Mouse (Mus musculus) myocyte (in vitro differentiated cells): ENCODE measurements around the gene Nsg2. TPM values are rescaled to one million over a fixed set of nuclear protein-coding genes. Genes with fewer than 3 reads are reported as not detected.

Experiments
- H3K27me3 ChIP-seq: one replicate; pipeline ENCODE4 v1.6.1; 2011; ENCODE audit not compliant: control insufficient read depth, insufficient read depth, insufficient read length
- H3K36me3 ChIP-seq: one replicate; pipeline ENCODE4 v1.6.1; 2011; ENCODE audit not compliant: control insufficient read depth, insufficient read depth
- H3K4me2 ChIP-seq: one replicate; pipeline ENCODE4 v1.6.1; 2011; ENCODE audit warnings: low read depth, control low read depth
- H3K4me3 ChIP-seq: one replicate; pipeline ENCODE4 v1.5.1; 2011; ENCODE audit warnings: mild to moderate bottlenecking, control low read depth, moderate library complexity
- H3K79me2 ChIP-seq: one replicate; pipeline ENCODE4 v1.6.1; 2011; ENCODE audit not compliant: control insufficient read depth, insufficient read depth
- H3ac ChIP-seq: one replicate; pipeline ENCODE4 v1.6.1; 2011; ENCODE audit not compliant: control insufficient read depth, insufficient read length
- CEBPB ChIP-seq: IDR thresholded peaks from 2 replicates; pipeline ENCODE4 v1.6.1; 2011; ENCODE audit warnings: mild to moderate bottlenecking, moderate library complexity; ENCODE audit not compliant: poor library complexity, insufficient read depth, severe bottlenecking
- E2F4 ChIP-seq: IDR thresholded peaks from one replicate; pipeline ENCODE4 v1.6.1; 2011; ENCODE audit warnings: mild to moderate bottlenecking, control low read depth, moderate library complexity; ENCODE audit not compliant: insufficient read depth
- MAX ChIP-seq: IDR thresholded peaks from one replicate; pipeline ENCODE4 v1.6.1; 2011; ENCODE audit warnings: low read depth, mild to moderate bottlenecking, control low read depth
- MYOD1 ChIP-seq, 3 experiments: IDR thresholded peaks; one replicate each; pipeline ENCODE4 v1.6.1; 2011; ENCODE audit warnings: control low read depth in 2 of 3, low read depth in 2 of 3, mild to moderate bottlenecking in 2 of 3, moderate library complexity in 1 of 3; ENCODE audit not compliant: insufficient read length in 2 of 3, control insufficient read depth in 1 of 3
- MYOG ChIP-seq, 3 experiments: IDR thresholded peaks; one replicate each; pipeline ENCODE4 v1.6.1; 2011; ENCODE audit warnings: control low read depth in 2 of 3, low read depth in 2 of 3, mild to moderate bottlenecking in 2 of 3; ENCODE audit not compliant: insufficient read length in 2 of 3, control insufficient read depth in 1 of 3, insufficient read depth in 1 of 3
- POLR2A ChIP-seq: IDR thresholded peaks from one replicate; pipeline ENCODE4 v1.6.1; 2011; ENCODE audit warnings: low read depth, mild to moderate bottlenecking, control low read depth, moderate library complexity; ENCODE audit not compliant: insufficient read length
- POLR2AphosphoS2 ChIP-seq: IDR thresholded peaks from one replicate; pipeline ENCODE4 v1.6.1; 2011; ENCODE audit warnings: low read depth, control low read depth; ENCODE audit not compliant: insufficient read length
- REST ChIP-seq: IDR thresholded peaks from one replicate; pipeline ENCODE4 v1.6.1; 2011; ENCODE audit warnings: mild to moderate bottlenecking, control low read depth, moderate library complexity; ENCODE audit not compliant: insufficient read depth, insufficient read length
- SRF ChIP-seq: IDR thresholded peaks from one replicate; pipeline ENCODE4 v1.6.1; 2011; ENCODE audit warnings: low read depth; ENCODE audit not compliant: control insufficient read depth, insufficient read length
- TCF12 ChIP-seq: IDR thresholded peaks from one replicate; pipeline ENCODE4 v1.6.1; 2011; ENCODE audit warnings: mild to moderate bottlenecking, control low read depth; ENCODE audit not compliant: poor library complexity, insufficient read depth, severe bottlenecking
- TCF3 ChIP-seq: IDR thresholded peaks from one replicate; pipeline ENCODE4 v1.6.1; 2011; ENCODE audit warnings: low read depth, control low read depth; ENCODE audit not compliant: insufficient read length
- USF1 ChIP-seq: IDR thresholded peaks from one replicate; pipeline ENCODE4 v1.6.1; 2011; ENCODE audit warnings: low read depth, mild to moderate bottlenecking, control low read depth, moderate library complexity
- polyA plus RNA-seq: library from polyadenylated mRNA; unstranded; fragments of >200 nt; fragmentation: generic; extraction: Trizol; gene quantifications from one replicate; pipeline ENCODE4 v1.2.1, GENCODE M21; 2012; ENCODE audit warnings: missing spikeins

The Nsg2 gene
- polyA plus RNA-seq, 1 experiment = 0.18 TPM

DNA sequence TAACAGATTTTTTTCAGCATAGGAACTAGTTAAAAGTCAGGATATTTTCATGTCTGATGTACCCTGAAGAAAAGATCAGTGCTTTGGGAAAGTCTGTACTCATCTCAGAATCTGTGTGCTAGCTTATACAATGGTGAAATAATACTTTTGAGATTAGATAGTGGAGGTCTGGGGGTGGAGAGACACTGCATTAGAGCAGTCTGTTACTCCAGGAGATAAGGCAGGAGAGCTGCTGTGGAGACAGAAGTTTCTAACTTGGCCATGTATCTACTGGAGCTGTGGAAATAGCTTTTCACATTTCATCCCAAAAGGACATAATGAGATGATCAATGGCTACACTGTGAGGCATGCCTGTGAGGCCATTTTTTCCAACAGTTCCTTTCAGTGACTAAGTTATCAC lies 17.0 kb upstream of the Nsg2 start:
- Histone ChIP-seq H3ac (no peak overlapping the region), H3K79me2 (no peaks in the 10 kb centered on the region), H3K36me3 (no peaks in the 10 kb centered on the region), H3K4me2 (no peak overlapping the region), H3K4me3 (no peak overlapping the region), H3K27me3 (no peaks in the 10 kb centered on the region)
- TF ChIP-seq REST (no peak), POLR2AphosphoS2 (no peak), MAX (no peak), SRF (no peak), MYOG (IDR thresholded peaks at IDR 0.05; ENCODE audit: control insufficient read depth in 1 of 3, insufficient read depth in 1 of 3, insufficient read length in 2 of 3, low read depth in 2 of 3) (no peak), CEBPB (no peak), POLR2A (no peak), TCF12 (no peak), USF1 (no peak), E2F4 (no peak), MYOD1 (IDR thresholded peaks at IDR 0.05; ENCODE audit: control insufficient read depth in 1 of 3, insufficient read length in 2 of 3, low read depth in 2 of 3) (no peak), TCF3 (no peak)

DNA sequence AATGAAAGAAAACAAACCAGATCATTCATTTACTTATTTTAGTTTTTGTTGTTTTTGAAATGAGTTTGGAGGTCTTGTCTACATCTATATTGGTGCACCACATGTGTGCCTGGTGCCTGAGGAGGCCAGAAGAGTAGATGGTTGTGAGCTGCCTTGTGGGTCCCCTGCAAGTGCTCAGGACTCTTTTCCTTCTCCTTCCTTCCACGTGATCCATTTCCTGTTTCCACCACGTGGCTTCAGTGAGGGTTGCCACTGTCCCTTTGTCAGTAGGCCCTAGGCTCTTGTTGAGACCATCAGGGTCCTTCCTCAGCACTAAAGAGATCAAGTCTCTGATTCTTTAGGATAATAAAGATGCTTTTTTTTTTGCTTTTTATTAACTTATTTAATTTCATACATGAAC lies 15.5 kb upstream of the Nsg2 start:
- H3ac ChIP-seq = no peak overlapping the region
- H3K4me3 ChIP-seq = no peak overlapping the region
- TF ChIP-seq MYOG (IDR thresholded peaks at IDR 0.05; ENCODE audit: control insufficient read depth in 1 of 3, insufficient read depth in 1 of 3, insufficient read length in 2 of 3, low read depth in 2 of 3) (no peak), POLR2A (no peak), MAX (no peak), POLR2AphosphoS2 (no peak), TCF12 (no peak), TCF3 (no peak), SRF (no peak), CEBPB (no peak), USF1 (no peak), E2F4 (no peak)
- H3K79me2 ChIP-seq = no peaks in the 10 kb centered on the region
- no peaks in the 10 kb centered on the region for H3K36me3 ChIP-seq
- H3K4me2 ChIP-seq = no peak overlapping the region
- H3K27me3 ChIP-seq = no peaks in the 10 kb centered on the region

DNA sequence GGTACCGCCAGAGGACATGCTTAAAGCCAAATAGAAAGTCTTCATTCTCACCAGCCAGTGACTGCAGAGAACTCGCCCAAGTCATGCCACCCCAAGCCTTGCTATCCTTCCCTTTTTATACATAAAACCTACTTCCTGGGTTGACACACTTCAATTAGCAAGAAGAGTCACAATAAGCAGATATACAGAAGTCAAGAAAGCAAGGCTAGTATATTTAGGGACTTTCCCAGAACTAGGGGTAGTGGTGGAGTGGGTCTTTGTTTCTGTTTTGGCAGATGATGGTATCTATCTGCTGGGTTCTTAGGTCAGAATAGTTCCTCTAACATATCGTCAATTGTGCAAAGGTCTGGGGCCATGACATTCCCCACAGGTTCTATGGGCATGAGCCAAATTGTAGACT lies 7.7 kb upstream of the Nsg2 start:
- Histone ChIP-seq H3K36me3 (no peaks in the 10 kb centered on the region), H3K27me3 (peaks cover 3% of the 10 kb centered on the region), H3K79me2 (no peaks in the 10 kb centered on the region), H3K4me3 (no peak overlapping the region), H3ac (no peak overlapping the region), H3K4me2 (no peak overlapping the region)
- TF ChIP-seq MYOD1 (IDR thresholded peaks at IDR 0.05; ENCODE audit: control insufficient read depth in 1 of 3, insufficient read length in 2 of 3, low read depth in 2 of 3) (no peak), SRF (no peak), TCF3 (no peak), POLR2AphosphoS2 (no peak), MAX (no peak), E2F4 (no peak), REST (no peak)

DNA sequence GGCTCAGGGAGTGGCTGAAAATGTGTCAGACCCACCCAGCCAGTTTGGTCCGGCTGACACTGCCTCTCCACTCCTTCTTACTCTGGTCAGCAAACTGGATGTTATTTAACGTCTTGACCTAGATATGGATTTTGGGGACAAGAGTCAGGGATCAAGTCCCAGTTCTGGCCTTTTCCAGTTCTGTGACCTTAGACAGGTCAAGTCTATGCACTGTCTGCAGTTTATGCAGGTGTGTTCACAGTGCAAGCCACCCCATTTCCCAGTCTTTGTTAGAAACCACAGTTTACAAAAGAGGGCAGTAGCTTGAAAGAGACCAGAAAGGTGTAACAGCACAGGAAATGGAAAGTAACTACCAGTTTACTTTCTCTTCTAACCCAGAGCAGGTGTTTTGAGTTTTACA lies 547 bp upstream of the Nsg2 start:
- H3K4me3 ChIP-seq = no peak overlapping the region
- no peak overlapping the region for H3K4me2 ChIP-seq

DNA sequence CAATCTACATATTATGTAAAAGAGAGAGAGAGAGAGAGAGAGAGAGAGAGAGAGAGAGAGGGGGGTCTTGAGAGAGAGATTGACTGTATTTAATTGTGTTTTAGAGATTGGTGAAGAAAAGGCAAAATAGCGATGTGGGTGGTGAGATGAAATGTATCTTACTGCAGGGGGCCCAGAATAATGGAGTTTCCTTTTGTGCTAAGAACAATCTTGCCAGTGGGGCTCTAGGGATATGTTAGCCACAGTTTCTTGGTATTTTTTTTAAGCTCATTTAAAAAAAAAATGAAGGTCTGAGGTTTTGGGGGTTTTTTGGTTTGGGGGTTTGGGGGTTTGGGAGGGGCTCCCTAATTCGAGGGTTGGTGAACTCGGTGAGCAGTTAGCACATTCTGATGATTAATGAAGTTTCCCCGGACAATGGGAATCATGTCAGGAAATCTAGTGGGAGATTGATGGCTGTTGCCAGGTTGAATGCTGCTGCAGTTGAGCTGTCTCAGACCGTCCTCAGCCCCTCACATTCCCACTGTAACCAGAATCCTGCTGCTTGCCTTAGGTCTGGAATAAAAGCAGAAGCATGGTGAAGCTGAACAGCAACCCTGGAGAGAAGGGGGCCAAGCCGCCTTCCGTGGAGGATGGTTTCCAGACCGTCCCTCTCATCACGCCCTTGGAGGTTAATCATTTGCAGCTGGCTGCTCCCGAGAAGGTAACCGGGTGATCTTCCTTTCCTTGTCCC lies 1.1 kb downstream of the Nsg2 start:
- TF ChIP-seq TCF3 = no peak
- TF ChIP-seq MYOD1 (IDR thresholded peaks at IDR 0.05; ENCODE audit: control insufficient read depth in 1 of 3, insufficient read length in 2 of 3, low read depth in 2 of 3) = no peak
- TF ChIP-seq SRF = no peak
- no peak for TF ChIP-seq POLR2A
- no peak for TF ChIP-seq TCF12
- TF ChIP-seq REST = no peak
- no peak for TF ChIP-seq POLR2AphosphoS2
- TF ChIP-seq MYOG (IDR thresholded peaks at IDR 0.05; ENCODE audit: control insufficient read depth in 1 of 3, insufficient read depth in 1 of 3, insufficient read length in 2 of 3, low read depth in 2 of 3) = no peak
- TF ChIP-seq CEBPB = no peak
- TF ChIP-seq USF1 = no peak
- no peak for TF ChIP-seq MAX
- TF ChIP-seq E2F4 = no peak
- no peak overlapping the region for H3K4me3 ChIP-seq
- H3ac ChIP-seq = no peak overlapping the region
- H3K4me2 ChIP-seq = no peak overlapping the region
- no peaks in the 10 kb centered on the region for H3K36me3 ChIP-seq
- peaks cover 11% of the 10 kb centered on the region for H3K27me3 ChIP-seq
- H3K79me2 ChIP-seq = no peaks in the 10 kb centered on the region

More for the DNA sequence above, 547 bp upstream of the Nsg2 start:
- TF ChIP-seq MYOD1 (IDR thresholded peaks at IDR 0.05; ENCODE audit: control insufficient read depth in 1 of 3, insufficient read length in 2 of 3, low read depth in 2 of 3) = no peak
- TF ChIP-seq CEBPB = no peak
- TF ChIP-seq POLR2AphosphoS2 = no peak
- no peak for TF ChIP-seq SRF
- TF ChIP-seq POLR2A = no peak
- no peak for TF ChIP-seq MAX
- no peak for TF ChIP-seq REST
- no peak for TF ChIP-seq TCF12
- no peak for TF ChIP-seq MYOG (IDR thresholded peaks at IDR 0.05; ENCODE audit: control insufficient read depth in 1 of 3, insufficient read depth in 1 of 3, insufficient read length in 2 of 3, low read depth in 2 of 3)
- no peak for TF ChIP-seq TCF3
- no peak for TF ChIP-seq E2F4
- Histone ChIP-seq H3ac (no peak overlapping the region), H3K27me3 (peaks cover 11% of the 10 kb centered on the region), H3K79me2 (no peaks in the 10 kb centered on the region), H3K36me3 (no peaks in the 10 kb centered on the region)
